Mouse (Mus musculus): ENCODE measurements around the gene Ctu2. TPM values are rescaled to one million over a fixed set of nuclear protein-coding genes. Genes with fewer than 3 reads are reported as not detected.

The Ctu2 gene
- total and polyA plus RNA-seq, 2 experiments = 7.0 to 27.0 TPM

DNA sequence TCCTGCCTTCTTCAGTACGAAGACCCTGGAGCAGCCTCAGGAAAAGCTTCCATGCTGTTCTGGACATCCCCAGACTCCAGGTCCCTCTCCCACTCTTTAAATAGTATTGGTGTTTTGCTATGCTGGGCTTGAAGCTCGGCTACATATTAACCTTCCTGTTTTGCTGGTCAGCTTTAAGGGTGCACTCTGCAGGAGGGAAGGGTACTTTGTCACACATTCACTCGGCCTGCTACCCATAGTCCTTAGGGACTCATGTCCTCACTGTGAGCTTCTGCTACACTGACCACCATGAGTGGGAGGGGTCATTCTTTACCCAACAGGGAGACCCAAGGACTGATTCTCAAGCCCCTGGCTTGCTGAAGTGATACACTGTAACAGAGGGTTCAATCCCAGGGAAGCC lies 45.3 kb upstream of the Ctu2 start:
- Histone ChIP-seq H3K36me3 (ENCODE audit: control insufficient read depth, insufficient read depth, low read length) (peaks cover 1% of the 10 kb centered on the region), H3K79me2 (ENCODE audit: control insufficient read depth, insufficient read depth, low read length) (no peaks in the 10 kb centered on the region), H3K4me1 (ENCODE audit: control insufficient read depth, insufficient read depth, low read length) (no peaks in the 10 kb centered on the region), H3K4me3 (ENCODE audit: insufficient read depth, low read depth, low read length) (no peak overlapping the region), H3K27me3 (ENCODE audit: control insufficient read depth, insufficient read depth, low read length) (no peaks in the 10 kb centered on the region), H3K27ac (replicated peaks; ENCODE audit: insufficient read depth, low read depth, low read length) (0 out of 2 replicates have a peak overlapping the region, but pooled peaks have one; percentile 7), H3K9ac (ENCODE audit: low read depth, low read length) (no peak overlapping the region)
- DNase-seq (ENCODE audit: extremely low read depth, low read depth, low spot score) = no peak
- no peak for TF ChIP-seq POLR2A (IDR thresholded peaks at IDR 0.05; ENCODE audit: extremely low read depth, insufficient read depth, low read length)
- 64% methylated on average over 3 of the region's 3 CpGs for WGBS

DNA sequence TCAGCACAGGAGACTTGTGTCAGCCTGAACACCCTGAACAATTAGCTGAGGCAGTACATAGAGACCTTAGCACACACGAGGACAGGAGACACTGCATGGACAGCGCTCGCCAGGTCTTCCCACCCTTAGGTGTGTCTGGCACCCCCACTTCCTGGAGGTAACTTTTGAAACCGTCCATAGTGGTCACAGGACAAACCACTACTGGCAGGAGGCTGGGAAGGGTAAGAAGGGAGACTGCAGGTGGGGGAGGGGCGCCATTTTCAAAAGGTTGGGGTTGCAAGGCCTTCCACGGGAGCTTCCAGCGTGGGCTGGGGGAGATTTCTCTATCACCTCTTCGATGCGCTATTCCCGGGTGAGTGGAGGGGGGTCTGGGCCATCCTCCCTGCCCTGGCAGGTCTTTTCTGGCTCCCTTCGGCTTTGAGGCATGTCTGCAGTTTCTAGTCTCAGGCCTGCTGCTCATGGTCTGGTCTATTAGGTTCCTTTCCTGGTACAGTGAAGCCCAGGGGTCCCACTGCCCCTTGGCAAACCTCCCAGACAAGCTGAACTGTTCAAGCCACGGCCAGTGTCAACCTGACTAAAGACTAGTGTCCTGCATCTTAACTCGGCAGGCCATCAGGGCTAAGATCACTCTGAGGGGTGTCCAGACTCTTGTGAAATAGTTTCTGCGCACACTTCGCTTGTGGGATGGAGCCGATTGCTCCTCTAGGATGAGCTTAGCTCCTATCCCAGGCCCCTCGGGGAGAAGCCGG lies 44.1 kb upstream of the Ctu2 start:
- TF ChIP-seq POLR2A (IDR thresholded peaks at IDR 0.05; ENCODE audit: extremely low read depth, insufficient read depth, low read length) (no peak), CTCF (IDR thresholded peaks at IDR 0.05; ENCODE audit: low read depth, low read length) (no peak)
- WGBS = 50% methylated on average over 18 of the region's 18 CpGs
- no peak for DNase-seq (ENCODE audit: extremely low read depth, low read depth, low spot score)

DNA sequence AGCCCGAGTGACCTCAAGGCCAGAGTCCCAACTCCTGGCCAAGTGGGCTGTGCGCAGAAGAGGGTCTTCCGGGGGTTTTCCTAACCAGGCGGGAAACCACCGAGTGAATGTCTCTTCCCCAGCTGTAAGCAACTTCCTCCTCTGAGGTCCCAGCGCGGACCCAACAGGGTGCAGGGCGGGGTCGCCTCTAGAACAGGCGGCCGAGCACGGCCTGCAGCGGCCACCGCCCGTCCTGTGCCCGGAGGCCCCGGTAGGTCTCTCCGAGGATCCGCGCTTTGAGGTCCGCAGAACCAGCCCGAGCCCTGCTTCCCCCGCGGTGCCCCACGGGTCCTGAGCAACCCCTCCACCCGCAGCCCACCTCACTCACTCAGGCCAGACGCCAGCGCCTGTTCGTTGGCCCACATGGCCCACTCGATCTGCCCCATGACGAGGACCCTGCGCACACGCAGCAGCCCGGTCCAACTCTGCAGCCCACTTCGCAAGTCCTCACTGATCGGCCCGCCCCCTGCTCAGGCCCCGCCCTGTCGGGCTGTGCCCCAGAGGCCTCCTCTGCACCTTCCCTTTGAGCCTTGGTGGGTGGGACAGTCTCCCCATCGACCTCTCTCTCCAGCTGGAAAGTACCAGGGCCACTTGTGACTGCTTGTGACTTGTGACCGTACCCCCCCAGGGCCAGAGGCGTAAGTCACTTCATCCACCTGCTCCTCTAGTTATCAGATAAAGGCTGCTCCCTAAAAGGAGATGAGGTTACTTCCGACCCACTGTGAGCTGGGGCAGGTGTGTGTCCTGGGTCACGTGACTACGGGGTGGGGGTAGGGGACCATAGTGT lies 43.3 kb upstream of the Ctu2 start, which contains the start of gene Cyba:
Gene Cyba, minus strand, starts transcription at position 488 of the 826 bp plus-strand sequence.
- peak; percentile 21 for DNase-seq (ENCODE audit: extremely low read depth, low read depth, low spot score)
- WGBS = 25% methylated on average over 44 of the region's 45 CpGs
- Histone ChIP-seq H3K9ac (ENCODE audit: low read depth, low read length) (peak within 1 kb of the TSS; percentile 86), H3K27me3 (ENCODE audit: control insufficient read depth, insufficient read depth, low read length) (no peaks in the 10 kb centered on the region), H3K79me2 (ENCODE audit: control insufficient read depth, insufficient read depth, low read length) (no peaks in the 10 kb centered on the region), H3K4me1 (ENCODE audit: control insufficient read depth, insufficient read depth, low read length) (no peaks in the 10 kb centered on the region), H3K36me3 (ENCODE audit: control insufficient read depth, insufficient read depth, low read length) (peaks cover 9% of the 10 kb centered on the region), H3K4me3 (ENCODE audit: insufficient read depth, low read depth, low read length) (peak within 1 kb of the TSS; percentile 77), H3K27ac (replicated peaks; ENCODE audit: insufficient read depth, low read depth, low read length) (peak within 1 kb of the TSS; percentile 53)
- TF ChIP-seq POLR2A (IDR thresholded peaks at IDR 0.05; ENCODE audit: extremely low read depth, insufficient read depth, low read length) = no peak
- no peak for TF ChIP-seq CTCF (IDR thresholded peaks at IDR 0.05; ENCODE audit: low read depth, low read length)

More for the DNA sequence above, 44.1 kb upstream of the Ctu2 start:
- peak overlapping the region; percentile 86 for H3K9ac ChIP-seq (ENCODE audit: low read depth, low read length)
- no peaks in the 10 kb centered on the region for H3K4me1 ChIP-seq (ENCODE audit: control insufficient read depth, insufficient read depth, low read length)
- H3K27ac ChIP-seq (replicated peaks; ENCODE audit: insufficient read depth, low read depth, low read length) = peak overlapping the region; percentile 53
- H3K4me3 ChIP-seq (ENCODE audit: insufficient read depth, low read depth, low read length) = peak overlapping the region; percentile 77
- peaks cover 9% of the 10 kb centered on the region for H3K36me3 ChIP-seq (ENCODE audit: control insufficient read depth, insufficient read depth, low read length)
- no peaks in the 10 kb centered on the region for H3K27me3 ChIP-seq (ENCODE audit: control insufficient read depth, insufficient read depth, low read length)
- H3K79me2 ChIP-seq (ENCODE audit: control insufficient read depth, insufficient read depth, low read length) = no peaks in the 10 kb centered on the region

DNA sequence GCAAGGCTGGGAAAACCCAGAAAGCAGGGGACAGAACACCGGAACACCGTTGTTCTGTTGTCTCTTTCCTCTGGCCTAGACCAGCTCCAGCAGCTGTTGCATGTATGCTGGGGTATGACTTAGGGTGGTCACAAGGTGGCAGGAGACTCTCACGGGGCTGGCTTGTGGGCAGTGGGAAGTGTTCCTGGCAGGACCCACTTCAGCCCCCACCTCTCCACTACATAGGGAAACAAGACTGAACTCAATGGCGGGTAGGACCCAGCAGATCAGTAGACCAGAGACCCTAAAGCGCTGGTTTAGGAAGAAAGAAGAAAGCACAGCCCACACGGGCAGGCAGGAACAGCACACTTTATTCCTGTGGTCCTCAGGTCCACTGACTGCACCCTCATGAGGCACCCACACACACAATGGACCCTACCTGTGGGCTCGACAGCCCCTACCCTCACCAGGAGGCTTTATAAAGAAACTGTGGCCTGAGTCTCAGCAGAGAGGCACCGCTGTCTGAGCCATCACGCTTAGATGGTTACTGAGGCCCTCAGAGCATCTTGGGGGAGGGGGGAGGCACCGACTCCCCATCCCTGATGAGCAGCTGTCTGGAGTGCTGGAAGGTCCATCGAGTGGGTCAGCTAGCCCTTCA lies 42.6 kb upstream of the Ctu2 start:
- Histone ChIP-seq H3K27me3 (ENCODE audit: control insufficient read depth, insufficient read depth, low read length) (no peaks in the 10 kb centered on the region), H3K4me1 (ENCODE audit: control insufficient read depth, insufficient read depth, low read length) (no peaks in the 10 kb centered on the region), H3K79me2 (ENCODE audit: control insufficient read depth, insufficient read depth, low read length) (no peaks in the 10 kb centered on the region), H3K9ac (ENCODE audit: low read depth, low read length) (no peak overlapping the region), H3K27ac (replicated peaks; ENCODE audit: insufficient read depth, low read depth, low read length) (no peak overlapping the region), H3K36me3 (ENCODE audit: control insufficient read depth, insufficient read depth, low read length) (peaks cover 9% of the 10 kb centered on the region), H3K4me3 (ENCODE audit: insufficient read depth, low read depth, low read length) (no peak overlapping the region)
- TF ChIP-seq CTCF (IDR thresholded peaks at IDR 0.05; ENCODE audit: low read depth, low read length) (peak; percentile 31), POLR2A (IDR thresholded peaks at IDR 0.05; ENCODE audit: extremely low read depth, insufficient read depth, low read length) (no peak)
- DNase-seq (ENCODE audit: extremely low read depth, low read depth, low spot score) = no peak
- WGBS = 86% methylated on average over 11 of the region's 11 CpGs

DNA sequence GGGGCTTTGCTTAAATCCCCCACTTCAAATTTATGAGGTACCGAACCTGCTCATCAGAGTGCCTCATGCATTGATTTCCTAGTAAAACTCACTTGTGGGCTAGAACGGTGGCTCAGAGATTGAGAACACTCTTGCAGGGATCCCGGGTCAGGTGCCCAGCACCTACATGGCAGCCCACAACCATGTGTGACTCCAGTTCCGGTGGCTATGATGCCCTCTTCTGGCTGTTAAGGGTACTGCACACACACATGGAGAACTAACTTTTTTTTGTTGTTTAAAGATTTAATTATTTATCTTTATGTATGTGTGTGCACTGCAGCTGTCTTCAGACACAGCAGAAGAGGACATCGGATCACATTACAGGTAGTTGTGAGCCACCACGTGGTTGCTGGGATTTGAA lies 40.6 kb upstream of the Ctu2 start:
- Histone ChIP-seq H3K27me3 (ENCODE audit: control insufficient read depth, insufficient read depth, low read length) (no peaks in the 10 kb centered on the region), H3K4me1 (ENCODE audit: control insufficient read depth, insufficient read depth, low read length) (no peaks in the 10 kb centered on the region), H3K27ac (replicated peaks; ENCODE audit: insufficient read depth, low read depth, low read length) (no peak overlapping the region), H3K4me3 (ENCODE audit: insufficient read depth, low read depth, low read length) (no peak overlapping the region), H3K9ac (ENCODE audit: low read depth, low read length) (no peak overlapping the region), H3K79me2 (ENCODE audit: control insufficient read depth, insufficient read depth, low read length) (no peaks in the 10 kb centered on the region), H3K36me3 (ENCODE audit: control insufficient read depth, insufficient read depth, low read length) (peaks cover 9% of the 10 kb centered on the region)
- WGBS = 96% methylated on average over 6 of the region's 6 CpGs
- DNase-seq (ENCODE audit: extremely low read depth, low read depth, low spot score) = no peak
- TF ChIP-seq POLR2A (IDR thresholded peaks at IDR 0.05; ENCODE audit: extremely low read depth, insufficient read depth, low read length) (no peak), CTCF (IDR thresholded peaks at IDR 0.05; ENCODE audit: low read depth, low read length) (peak; percentile 53)
